Mouse (Mus musculus) heart, adult 2 months (tissue): ENCODE measurements around the gene Xpo5. TPM values are rescaled to one million over a fixed set of nuclear protein-coding genes. Genes with fewer than 3 reads are reported as not detected.

ENCODE experiments used
- DNase-seq, 2 experiments: peaks; one replicate each; pipeline ENCODE4 v3.0.0; 2021
- H3K27ac ChIP-seq: fragments of 200-600 bp; 2 replicates; pipeline ENCODE4 v1.8.1; 2022
- H3K27me3 ChIP-seq: fragments of 200-500 bp; 2 replicates; pipeline ENCODE4 v1.6.1; 2012; ENCODE audit warnings: mild to moderate bottlenecking, low read length, inconsistent platforms, mixed read lengths; ENCODE audit not compliant: control insufficient read depth, insufficient read depth
- H3K36me3 ChIP-seq: fragments of 200-500 bp; 2 replicates; pipeline ENCODE4 v1.6.1; 2012; ENCODE audit warnings: low read length, inconsistent platforms; ENCODE audit not compliant: control insufficient read depth, insufficient read depth
- H3K4me1 ChIP-seq: fragments of 200-500 bp; 2 replicates; pipeline ENCODE4 v1.6.1; 2011; ENCODE audit warnings: low read length; ENCODE audit not compliant: control insufficient read depth, insufficient read depth
- H3K4me3 ChIP-seq: fragments of 200-600 bp; 2 replicates; pipeline ENCODE4 v1.8.1; 2022
- H3K79me2 ChIP-seq: fragments of 200-500 bp; replicated peaks from 2 replicates; pipeline ENCODE4 v1.6.1; 2012; ENCODE audit warnings: mild to moderate bottlenecking, inconsistent platforms, low read length, moderate library complexity, mixed read lengths; ENCODE audit not compliant: control insufficient read depth, insufficient read depth
- H3K9ac ChIP-seq: fragments of 200-500 bp; 2 replicates; pipeline ENCODE4 v1.6.1; 2012; ENCODE audit warnings: low read depth, mild to moderate bottlenecking, control low read depth, inconsistent platforms, low read length, mixed read lengths
- CTCF ChIP-seq: fragments of 200-600 bp; IDR thresholded peaks from 2 replicates; pipeline ENCODE4 v1.8.1; 2022; ENCODE audit warnings: antibody characterized with exemption, mild to moderate bottlenecking, moderate library complexity
- EP300 ChIP-seq: fragments of 200-500 bp; IDR thresholded peaks from 2 replicates; pipeline ENCODE4 v1.6.1; 2011; ENCODE audit warnings: low read depth, low read length, control low read depth; ENCODE audit not compliant: insufficient read depth
- POLR2A ChIP-seq: fragments of 200-500 bp; IDR thresholded peaks from 2 replicates; pipeline ENCODE4 v1.6.1; 2011; ENCODE audit warnings: mild to moderate bottlenecking, low read depth, low read length, control low read depth; ENCODE audit not compliant: insufficient read depth
- WGBS: fragments of 180-500 bp; shearing (Covaris S2); methylation state at CpG from one replicate; pipeline ENCODE4 v1.1.7; 2018; 5-methylcytosine and 5-hydroxymethylcytosine counted together
- intact Hi-C: fragments of 180-260 bp; cut with DNase I; formaldehyde crosslinking; loops from one replicate; pipeline ENCODE4 v1.15.1; 2025
- polyA plus RNA-seq: library from polyadenylated mRNA; depleted of rRNA; stranded (reverse); fragments of >200 nt; gene quantifications from 2 replicates; pipeline ENCODE4 v1.2.3, GENCODE M21; 2012
- total RNA-seq, 2 experiments: library from RNA; stranded (reverse); gene quantifications; 2 replicates each; pipeline ENCODE4 v1.2.3; 2021

Gene Xpo5
- total and polyA plus RNA-seq, 3 experiments: 14.2 to 22.0 (median 21.5) TPM

DNA sequence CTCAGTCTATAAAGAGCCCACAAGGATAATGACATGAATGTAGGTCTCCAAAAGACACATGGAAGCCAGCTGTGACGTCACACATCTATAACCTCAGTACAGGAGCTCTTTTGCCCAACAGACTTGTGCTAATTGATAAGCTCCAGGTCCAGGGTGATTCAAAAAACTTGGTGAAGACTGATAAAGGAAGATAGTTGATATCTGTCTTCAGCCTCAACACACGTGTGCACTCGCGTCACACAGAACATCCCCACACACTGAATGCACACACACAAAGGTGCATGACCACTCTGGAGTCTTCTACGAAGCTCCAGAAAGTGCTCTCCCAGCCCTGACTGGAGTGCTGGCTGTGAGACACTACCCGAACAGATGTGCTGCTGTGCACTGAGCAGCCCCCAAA is 34.5 kb downstream of the Xpo5 start:
- Histone ChIP-seq H3K36me3 (no peaks in the 10 kb centered on the region), H3K27ac (no peak overlapping the region), H3K4me3 (no peak overlapping the region), H3K79me2 (no peaks in the 10 kb centered on the region), H3K9ac (no peak overlapping the region), H3K27me3 (no peaks in the 10 kb centered on the region), H3K4me1 (no peaks in the 10 kb centered on the region)
- 83% methylated on average over 6 of the region's 6 CpGs for WGBS
- DNase-seq: no peak
- TF ChIP-seq EP300 (no peak), POLR2A (no peak), CTCF (no peak)
- intact Hi-C loops: no loop called here

DNA sequence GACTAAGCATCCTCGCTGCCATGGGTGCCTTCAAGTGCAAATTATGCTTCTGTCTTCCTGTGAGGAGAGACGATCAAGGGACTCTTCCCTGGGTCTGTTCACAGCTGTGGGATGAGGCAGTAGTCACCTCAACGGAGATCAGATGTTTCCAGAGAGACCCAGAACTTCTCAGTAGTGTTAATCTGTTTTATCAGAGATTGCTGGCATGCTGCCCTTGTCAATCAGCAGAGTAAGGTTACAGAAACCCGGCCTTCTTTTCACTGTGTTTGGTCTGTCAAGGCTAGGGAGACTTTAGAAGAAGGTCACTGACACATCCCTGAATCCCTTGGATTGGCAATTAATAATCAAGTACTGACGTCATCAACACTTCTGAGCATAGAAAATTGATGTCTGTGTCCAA is 34.9 kb downstream of the Xpo5 start:
- intact Hi-C loops: no loop called here
- Histone ChIP-seq H3K79me2 (no peaks in the 10 kb centered on the region), H3K27ac (no peak overlapping the region), H3K4me3 (no peak overlapping the region), H3K9ac (no peak overlapping the region), H3K27me3 (no peaks in the 10 kb centered on the region), H3K36me3 (no peaks in the 10 kb centered on the region), H3K4me1 (no peaks in the 10 kb centered on the region)
- DNase-seq: no peak
- TF ChIP-seq CTCF (no peak), EP300 (no peak), POLR2A (no peak)
- 67% methylated on average over 5 of the region's 5 CpGs for WGBS

DNA sequence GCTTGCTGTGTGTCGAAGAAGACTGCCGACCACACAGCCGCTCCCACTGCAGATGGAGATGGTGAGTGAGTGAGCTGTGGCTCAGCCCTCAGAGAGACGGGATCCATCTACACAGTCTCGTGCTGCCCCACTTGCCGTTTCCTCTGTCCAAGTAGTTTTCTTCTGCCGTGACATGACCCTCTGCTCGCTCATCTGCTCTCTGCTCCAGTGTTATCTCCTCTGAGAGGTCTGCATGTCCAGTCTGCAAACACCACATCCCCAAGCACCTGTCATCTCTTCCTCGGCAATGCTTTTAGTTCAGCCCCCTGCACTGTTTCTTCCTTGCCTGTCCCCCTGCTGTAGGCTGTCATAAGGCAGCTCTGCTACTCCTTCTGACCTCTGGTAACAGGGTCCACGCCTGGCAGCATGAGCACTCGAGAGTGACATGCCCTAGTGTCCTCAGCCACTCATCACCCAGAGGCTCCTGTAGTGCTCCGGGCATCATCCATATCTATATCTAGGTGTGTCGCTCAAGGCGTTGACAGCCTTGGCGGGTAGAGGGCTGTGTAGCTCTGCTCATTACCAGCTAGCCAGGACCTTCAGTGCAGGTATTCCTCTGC is 37.0 kb downstream of the Xpo5 start:
- Histone ChIP-seq H3K79me2 (no peaks in the 10 kb centered on the region), H3K4me3 (no peak overlapping the region), H3K27ac (no peak overlapping the region), H3K27me3 (no peaks in the 10 kb centered on the region), H3K36me3 (no peaks in the 10 kb centered on the region), H3K9ac (no peak overlapping the region), H3K4me1 (no peaks in the 10 kb centered on the region)
- intact Hi-C loops: no loop called here
- no peak for DNase-seq
- 71% methylated on average over 15 of the region's 15 CpGs for WGBS
- TF ChIP-seq POLR2A (no peak), EP300 (no peak), CTCF (no peak)

GRCm38 (mm10) chr17:46241471-46241870 is 38.9 kb downstream of the Xpo5 start:
- H3K9ac ChIP-seq: no peak overlapping the region
- no peak for DNase-seq
- no peak overlapping the region for H3K27ac ChIP-seq
- H3K4me1 ChIP-seq: no peaks in the 10 kb centered on the region
- WGBS: 75% methylated on average over 11 of the region's 11 CpGs
- intact Hi-C loops: no loop called here
- TF ChIP-seq POLR2A (no peak), EP300 (no peak), CTCF (no peak)
- no peaks in the 10 kb centered on the region for H3K27me3 ChIP-seq
- no peak overlapping the region for H3K4me3 ChIP-seq
- H3K79me2 ChIP-seq: no peaks in the 10 kb centered on the region
- no peaks in the 10 kb centered on the region for H3K36me3 ChIP-seq

GRCm38 (mm10) chr17:46242274-46242673 is 39.7 kb downstream of the Xpo5 start:
- WGBS: 85% methylated on average over 13 of the region's 13 CpGs
- no peak for DNase-seq
- intact Hi-C loops: no loop called here
- Histone ChIP-seq H3K9ac (no peak overlapping the region), H3K27me3 (no peaks in the 10 kb centered on the region), H3K36me3 (peaks cover 2% of the 10 kb centered on the region; the same call in 1 of the 2 replicates), H3K4me1 (peaks cover 1% of the 10 kb centered on the region; the same call in 1 of the 2 replicates), H3K79me2 (no peaks in the 10 kb centered on the region), H3K4me3 (no peak overlapping the region), H3K27ac (no peak overlapping the region)
- TF ChIP-seq EP300: no peak
- TF ChIP-seq CTCF: no peak
- no peak for TF ChIP-seq POLR2A

DNA sequence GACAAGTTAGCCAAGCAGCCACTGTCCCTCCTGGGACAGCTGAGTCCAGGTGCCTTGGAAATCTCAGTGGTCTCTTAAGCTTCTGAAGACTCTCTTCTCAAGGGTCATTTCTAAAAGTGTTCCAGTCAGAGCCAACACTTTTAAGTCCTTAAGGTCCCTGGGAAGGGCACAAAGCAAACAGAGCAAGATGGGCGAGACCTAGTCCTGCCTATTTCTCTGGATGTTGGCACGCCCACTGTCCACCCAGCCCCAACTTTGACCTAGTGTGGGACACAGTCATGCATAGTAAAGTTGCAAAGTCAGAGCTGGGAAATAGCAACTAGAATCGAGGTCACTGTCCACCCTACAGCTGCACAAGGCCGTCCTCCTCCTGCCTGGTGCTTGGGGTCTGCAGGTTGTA is 40.4 kb downstream of the Xpo5 start:
- H3K4me1 ChIP-seq: peaks cover 1% of the 10 kb centered on the region; the same call in 1 of the 2 replicates
- WGBS: 85% methylated on average over 4 of the region's 4 CpGs
- TF ChIP-seq CTCF: no peak
- no peak for TF ChIP-seq EP300
- TF ChIP-seq POLR2A: no peak
- H3K9ac ChIP-seq: no peak overlapping the region
- no peak overlapping the region for H3K27ac ChIP-seq
- intact Hi-C loops: no loop called here
- no peaks in the 10 kb centered on the region for H3K27me3 ChIP-seq
- no peak for DNase-seq
- H3K4me3 ChIP-seq: no peak overlapping the region
- peaks cover 2% of the 10 kb centered on the region; the same call in 1 of the 2 replicates for H3K36me3 ChIP-seq
- peaks cover 2% of the 10 kb centered on the region; the same call in 1 of the 2 replicates for H3K79me2 ChIP-seq
